ENCODE assay signal across 9 mouse cellular contexts in genomic region chr11:95118505-95118904, GRCm38 (mm10). TPM values are rescaled to one million over a fixed set of nuclear protein-coding genes. Genes with fewer than 3 reads are reported as not detected.
DNase-seq lines count a peak whose midpoint lies in the region; ATAC-seq and TF ChIP-seq lines count a peak whose summit lies in the region.
"Had no signal": no experiment of that assay in that cellular context is flagged by ENCODE, and none has a peak within 500 bp of the region (broad histone marks: within the 10 kb centered on the region; RNA-seq: fewer than 3 reads in every experiment).

No protein-coding gene starts in this region.

- TF ChIP-seq CTCF in CH12.LX (conservative IDR thresholded peaks at IDR 0.05 in 1 of 2, IDR thresholded peaks at IDR 0.05 in 1 of 2; ENCODE audit: low read depth in 2 of 2, low read length in 2 of 2) = peak; percentile 55 to 99; a peak in 3 of 4 replicates

- H3K4me1 ChIP-seq in CH12.LX (ENCODE audit: control insufficient read depth in 1 of 2, insufficient read depth in 2 of 2) = no peaks in the 10 kb centered on the region; a peak in 1 of 4 replicates
- H3K4me1 ChIP-seq in embryonic facial prominence, embryonic 13.5 days = peaks cover 41% of the 10 kb centered on the region
- H3K4me1 ChIP-seq in hindbrain, embryonic 11.5 days (replicated peaks; ENCODE audit: control insufficient read depth, insufficient read depth, low read length) = peaks cover 6% of the 10 kb centered on the region

- H3K4me3 ChIP-seq in CH12.LX (replicated peaks in 1 of 3; ENCODE audit: low read depth in 2 of 3, low read length in 2 of 3, poor library complexity in 1 of 3) = no peak overlapping the region
- H3K4me3 ChIP-seq in embryonic facial prominence, embryonic 13.5 days = no peak overlapping the region
- no peak overlapping the region for H3K4me3 ChIP-seq in hindbrain, embryonic 11.5 days (ENCODE audit: low read depth, low read length)

- H3K9ac ChIP-seq in CH12.LX (ENCODE audit: insufficient read depth, low read depth) = no peak overlapping the region
- peak overlapping the region; percentile 49; the same call in 1 of the 2 replicates for H3K9ac ChIP-seq in embryonic facial prominence, embryonic 13.5 days
- no peak overlapping the region for H3K9ac ChIP-seq in hindbrain, embryonic 11.5 days (ENCODE audit: low read depth, low read length)

- H3K36me3 ChIP-seq in CH12.LX (replicated peaks in 1 of 2; ENCODE audit: control insufficient read depth in 1 of 2, insufficient read depth in 1 of 2, low read length in 1 of 2) = no peaks in the 10 kb centered on the region
- H3K36me3 ChIP-seq in embryonic facial prominence, embryonic 13.5 days = 0 out of 2 replicates have a peak, but pooled peaks cover 1% of the 10 kb centered on the region
- no peaks in the 10 kb centered on the region for H3K36me3 ChIP-seq in hindbrain, embryonic 11.5 days (ENCODE audit: control insufficient read depth, insufficient read depth, low read length)

- no peak for ATAC-seq in embryonic facial prominence, embryonic 13.5 days (ENCODE audit: insufficient number of reproducible peaks, insufficient read depth, low FRiP score, low TSS enrichment, low read depth)
- ATAC-seq in hindbrain, embryonic 11.5 days (ENCODE audit: low FRiP score) = no peak
- ATAC-seq in megakaryocyte-erythroid progenitor cell, adult 5-6 weeks (replicated peaks; ENCODE audit: low FRiP score, low TSS enrichment, poor library complexity, severe bottlenecking) = peak; percentile 52; the same call in 1 of the 2 replicates
- ATAC-seq in erythroblast, adult 5-6 weeks (replicated peaks; ENCODE audit: low FRiP score, poor library complexity, severe bottlenecking) = no peak

- dilution Hi-C loops in CH12.LX (cut with MboI; ENCODE audit: extremely low pct_ligation_motif_present, extremely low pct_unique_long_range_greater_than_20kb, low sequenced_read_pairs) = no loop called here

- TF ChIP-seq EP300 in CH12.LX (IDR thresholded peaks at IDR 0.05; ENCODE audit: low read length) = no peak

- peak; percentile 98 for TF ChIP-seq RAD21 in CH12.LX (IDR thresholded peaks at IDR 0.05; ENCODE audit: low read depth, low read length)

- H3K27ac ChIP-seq in CH12.LX (ENCODE audit: insufficient read depth, low read depth) = no peak overlapping the region
- no peak overlapping the region for H3K27ac ChIP-seq in embryonic facial prominence, embryonic 13.5 days
- no peak overlapping the region for H3K27ac ChIP-seq in hindbrain, embryonic 11.5 days (ENCODE audit: low read depth, low read length)

- peaks cover 58% of the 10 kb centered on the region for H3K27me3 ChIP-seq in CH12.LX (replicated peaks)
- peaks cover 64% of the 10 kb centered on the region for H3K27me3 ChIP-seq in embryonic facial prominence, embryonic 13.5 days
- H3K27me3 ChIP-seq in hindbrain, embryonic 11.5 days (ENCODE audit: control insufficient read depth, insufficient read depth, low read length) = peaks cover 50% of the 10 kb centered on the region

- H3K79me2 ChIP-seq in CH12.LX (replicated peaks; ENCODE audit: control insufficient read depth, extremely low read depth, insufficient read depth, poor library complexity, severe bottlenecking) = no peaks in the 10 kb centered on the region

- in situ Hi-C loops in CH12.LX (cut with MboI; ENCODE audit: low pct_ligation_motif_present, low pct_unique_long_range_greater_than_20kb, low sequenced_read_pairs) = loop anchor here (10.0 kb wide), 1 partner anchor 406 kb away; no protein-coding TSS in a partner anchor

- no peak overlapping the region for H3K4me2 ChIP-seq in CH12.LX (ENCODE audit: insufficient read depth, low read depth, poor library complexity, severe bottlenecking)
- peak overlapping the region; percentile 48 for H3K4me2 ChIP-seq in embryonic facial prominence, embryonic 13.5 days
- no peak overlapping the region for H3K4me2 ChIP-seq in hindbrain, embryonic 11.5 days (replicated peaks; ENCODE audit: low read depth, low read length)

- H3K9me3 ChIP-seq in CH12.LX (replicated peaks; ENCODE audit: low read length) = no peaks in the 10 kb centered on the region
- no peaks in the 10 kb centered on the region for H3K9me3 ChIP-seq in embryonic facial prominence, embryonic 13.5 days
- H3K9me3 ChIP-seq in hindbrain, embryonic 11.5 days (ENCODE audit: control insufficient read depth, low read length) = no peaks in the 10 kb centered on the region

- peak; percentile 61 for DNase-seq in CH12.LX (ENCODE audit: extremely low read depth)
- DNase-seq in adrenal gland, adult 2 months = peak; percentile 75
- DNase-seq in hindbrain, embryonic 11.5 days (ENCODE audit: low spot score) = peak; percentile 84
- DNase-seq in layer of hippocampus, postnatal 36 days = peak; percentile 52 to 71
- peak; percentile 37 to 75 for DNase-seq in spleen, postnatal 10 days (ENCODE audit: low spot score in 2 of 2)

- TF ChIP-seq POLR2A in CH12.LX (IDR thresholded peaks at IDR 0.05; ENCODE audit: low read depth, low read length) = no peak

- WGBS in embryonic facial prominence, embryonic 13.5 days = 1% methylated on average over 8 of the region's 8 CpGs
- WGBS in hindbrain, embryonic 11.5 days = 4% methylated on average over 8 of the region's 8 CpGs

TF ChIP-seq in CH12.LX, 34 proteins besides CTCF, POLR2A, EP300 and RAD21 (continues in another document):
- no peak for TF ChIP-seq POLR2AphosphoS2 (IDR thresholded peaks at IDR 0.05; ENCODE audit: low read depth, low read length)
- no peak for TF ChIP-seq JUN (IDR thresholded peaks at IDR 0.05; ENCODE audit: insufficient read depth, low read depth, low read length)
- no peak for TF ChIP-seq ELF1 (IDR thresholded peaks at IDR 0.05; ENCODE audit: low read depth, low read length)
- TF ChIP-seq TBP (conservative IDR thresholded peaks at IDR 0.05; ENCODE audit: low read depth, low read length) = no peak
- TF ChIP-seq ETS1 (conservative IDR thresholded peaks at IDR 0.05; ENCODE audit: low read depth, low read length) = no peak
- TF ChIP-seq ZC3H11A (IDR thresholded peaks at IDR 0.05; ENCODE audit: low read depth, low read length) = peak; percentile 84
- TF ChIP-seq MYC (IDR thresholded peaks at IDR 0.05; ENCODE audit: low read depth, low read length) = no peak
- no peak for TF ChIP-seq ZMIZ1 (IDR thresholded peaks at IDR 0.05; ENCODE audit: low read depth, low read length)
- peak; percentile 36; the same call in 1 of the 2 replicates for TF ChIP-seq IRF4 (IDR thresholded peaks at IDR 0.05; ENCODE audit: low read depth, low read length)
- no peak for TF ChIP-seq SIN3A (IDR thresholded peaks at IDR 0.05; ENCODE audit: low read length)
- no peak for TF ChIP-seq MEF2A (IDR thresholded peaks at IDR 0.05; ENCODE audit: borderline replicate concordance, low read depth, low read length)
- no peak for TF ChIP-seq BHLHE40 (IDR thresholded peaks at IDR 0.05; ENCODE audit: low read depth, low read length)
- no peak for TF ChIP-seq USF1 (IDR thresholded peaks at IDR 0.05; ENCODE audit: low read depth, low read length)
- no peak for TF ChIP-seq MAFK (IDR thresholded peaks at IDR 0.05; ENCODE audit: insufficient replicate concordance, low read length)
- TF ChIP-seq MAX (IDR thresholded peaks at IDR 0.05; ENCODE audit: low read length) = 0 out of 2 replicates have a peak, but pooled peaks have one; percentile 46
- TF ChIP-seq USF2 (conservative IDR thresholded peaks at IDR 0.05; ENCODE audit: low read depth, low read length) = no peak

RNA-seq across cellular contexts. Expression of gene Dlx3, which starts 1.4 kb away (rescaled TPM):
- total RNA-seq in CH12.LX (2012; rRNA removed) (0.21 and 0.55 TPM in 2 replicates), CH12.LX (2014; rRNA removed) (0.08 TPM in 2 replicates)
- polyA plus RNA-seq in CH12.LX (2012; ENCODE audit: insufficient read length, low read depth) = 0.17 and 0.22 TPM in 2 replicates
- total RNA-seq in adrenal gland, adult 2 months (2021) = under 1 TPM in 1 of 2 experiments, not detected in 1; 0.10 TPM
- 0.03 and 0.07 TPM in 2 replicates for polyA plus RNA-seq in adrenal gland, adult 2 months (2012; rRNA removed)
- 21.5 and 30.8 TPM in 2 replicates for polyA plus RNA-seq in embryonic facial prominence, embryonic 13.5 days (2015; fragmentation: Nextera tagmentation; extraction: Ambion mirVana)
- polyA plus RNA-seq in hindbrain, embryonic 11.5 days (2014; fragmentation: Nextera tagmentation; extraction: Ambion mirVana) = 1.7 TPM in 2 replicates
- not detected for total RNA-seq in layer of hippocampus, postnatal 36 days (2021)
- total RNA-seq in megakaryocyte-erythroid progenitor cell, adult 5-6 weeks (2014; fragmentation: Nextera tagmentation) = not detected in 2 replicates
- not detected in 2 replicates for total RNA-seq in megakaryocyte-erythroid progenitor cell, adult 5-6 weeks (2017)
- total RNA-seq in erythroblast, adult 5-6 weeks (2015; ENCODE audit: low replicate concordance) = not detected in 2 replicates
- total RNA-seq in erythroblast, adult 5-6 weeks (2017; ENCODE audit: low replicate concordance) = not detected in 2 replicates
- total RNA-seq: hematopoietic stem cell, adult 5-6 weeks had no signal

RNA-seq across cellular contexts. Expression of gene Dlx4, which starts 27.6 kb away (rescaled TPM):
- total RNA-seq in CH12.LX (2012; rRNA removed) (0.21 and 0.25 TPM in 2 replicates), CH12.LX (2014; rRNA removed) (not detected in 2 replicates)
- polyA plus RNA-seq in CH12.LX (2012; ENCODE audit: insufficient read length, low read depth) = not detected in 2 replicates
- total RNA-seq in adrenal gland, adult 2 months (2021) = under 1 TPM in 1 of 2 experiments, not detected in 1; 0.21 TPM
- 0.17 and 0.25 TPM in 2 replicates for polyA plus RNA-seq in adrenal gland, adult 2 months (2012; rRNA removed)
- 3.0 and 3.8 TPM in 2 replicates for polyA plus RNA-seq in embryonic facial prominence, embryonic 13.5 days (2015; fragmentation: Nextera tagmentation; extraction: Ambion mirVana)
- 0.13 TPM in 1 of 2 replicates, not detected in the other for polyA plus RNA-seq in hindbrain, embryonic 11.5 days (2014; fragmentation: Nextera tagmentation; extraction: Ambion mirVana)
- total RNA-seq in layer of hippocampus, postnatal 36 days (2021) = not detected
- not detected in 2 replicates for total RNA-seq in megakaryocyte-erythroid progenitor cell, adult 5-6 weeks (2014; fragmentation: Nextera tagmentation)
- not detected in 2 replicates for total RNA-seq in megakaryocyte-erythroid progenitor cell, adult 5-6 weeks (2017)
- not detected in 2 replicates for total RNA-seq in erythroblast, adult 5-6 weeks (2015; ENCODE audit: low replicate concordance)
- 0.70 TPM in 1 of 2 replicates, not detected in the other for total RNA-seq in erythroblast, adult 5-6 weeks (2017; ENCODE audit: low replicate concordance)
- total RNA-seq: hematopoietic stem cell, adult 5-6 weeks had no signal

RNA-seq across cellular contexts. Expression of gene Itga3, which starts 41.9 kb away (rescaled TPM):
- total RNA-seq in CH12.LX (2012; rRNA removed) (34.9 and 53.0 TPM in 2 replicates), CH12.LX (2014; rRNA removed) (5.5 and 5.8 TPM in 2 replicates)
- 8.3 and 9.0 TPM in 2 replicates for polyA plus RNA-seq in CH12.LX (2012; ENCODE audit: insufficient read length, low read depth)
- total RNA-seq in adrenal gland, adult 2 months (2021) = 10 to 100 TPM; 37.8 to 54.0 TPM
- 47.2 and 49.0 TPM in 2 replicates for polyA plus RNA-seq in adrenal gland, adult 2 months (2012; rRNA removed)
- 7.0 and 9.2 TPM in 2 replicates for polyA plus RNA-seq in embryonic facial prominence, embryonic 13.5 days (2015; fragmentation: Nextera tagmentation; extraction: Ambion mirVana)
- polyA plus RNA-seq in hindbrain, embryonic 11.5 days (2014; fragmentation: Nextera tagmentation; extraction: Ambion mirVana) = 4.2 and 4.4 TPM in 2 replicates
- 10 to 100 TPM; 12.1 to 14.0 TPM for total RNA-seq in layer of hippocampus, postnatal 36 days (2021)
- total RNA-seq in megakaryocyte-erythroid progenitor cell, adult 5-6 weeks (2014; fragmentation: Nextera tagmentation) = not detected in 2 replicates
- total RNA-seq in megakaryocyte-erythroid progenitor cell, adult 5-6 weeks (2017) = 0.28 TPM in 1 of 2 replicates, not detected in the other
- total RNA-seq in erythroblast, adult 5-6 weeks (2015; ENCODE audit: low replicate concordance) = not detected in 2 replicates
- not detected in 2 replicates for total RNA-seq in erythroblast, adult 5-6 weeks (2017; ENCODE audit: low replicate concordance)

Comparison
In these comparisons a context has a peak if more than half of its experiments do, and no peak if none do; other contexts are left out.
1. RNA of gene Itga3, which starts 41.9 kb away (total RNA-seq): 37.8 to 54.0 TPM in adrenal gland, adult 2 months, 5.5 to 53.0 TPM in CH12.LX and 12.1 to 14.0 TPM in layer of hippocampus, postnatal 36 days; 0.28 TPM in megakaryocyte-erythroid progenitor cell, adult 5-6 weeks and not detected in erythroblast, adult 5-6 weeks; every median in the first group is over 4 times any median in the second.
2. Peak in every context shown above with its lines, with median percentiles within 50 percentile points of each other: DNase-seq.